Comparison of ENCODE assay signal across 13 mouse cellular contexts in genomic region chr17:67566216-67566615, GRCm38 (mm10).
DNase-seq lines count a peak whose midpoint lies in the region; ATAC-seq and TF ChIP-seq lines count a peak whose summit lies in the region.
"Had no signal": no experiment of that assay in that cellular context is flagged by ENCODE, and none has a peak within 500 bp of the region (broad histone marks: within the 10 kb centered on the region; RNA-seq: fewer than 3 reads in every experiment).

No protein-coding gene starts in this region.

- WGBS in heart, adult 2 months, result 45% methylated on average over 11 of the region's 11 CpGs
- WGBS in limb, embryonic 13.5 days, result 71% methylated on average over 11 of the region's 11 CpGs

- peaks cover 23% of the 10 kb centered on the region for H3K4me1 ChIP-seq in heart, adult 2 months (ENCODE audit: control insufficient read depth, insufficient read depth, low read length)
- H3K4me1 ChIP-seq in brown adipose tissue, adult 24 weeks (ENCODE audit: control insufficient read depth, insufficient read depth, insufficient read length, low read length), result peaks cover 29% of the 10 kb centered on the region
- 0 out of 2 replicates have a peak, but pooled peaks cover 11% of the 10 kb centered on the region for H3K4me1 ChIP-seq in limb, embryonic 13.5 days
- H3K4me1 ChIP-seq: stomach, embryonic 15.5 days had no signal

- no peak overlapping the region for H3K9ac ChIP-seq in heart, adult 2 months (ENCODE audit: low read depth, low read length)
- H3K9ac ChIP-seq in limb, embryonic 13.5 days, result no peak overlapping the region
- H3K9ac ChIP-seq: hindbrain, embryonic 14.5 days; stomach, embryonic 15.5 days had no signal

- 0 out of 2 replicates have a peak, but pooled peaks have one; percentile 49 for TF ChIP-seq EP300 in heart, adult 2 months (IDR thresholded peaks at IDR 0.05; ENCODE audit: insufficient read depth, low read depth, low read length)

- H3K27me3 ChIP-seq in heart, adult 2 months (ENCODE audit: control insufficient read depth, insufficient read depth, low read length), result no peaks in the 10 kb centered on the region
- no peaks in the 10 kb centered on the region for H3K27me3 ChIP-seq in limb, embryonic 13.5 days
- H3K27me3 ChIP-seq: CH12.LX; stomach, embryonic 15.5 days had no signal

- no peaks in the 10 kb centered on the region for H3K79me2 ChIP-seq in heart, adult 2 months (replicated peaks; ENCODE audit: control insufficient read depth, insufficient read depth, low read length)

- H3K4me3 ChIP-seq in heart, adult 2 months, result no peak overlapping the region
- no peak overlapping the region for H3K4me3 ChIP-seq in brown adipose tissue, adult 24 weeks (ENCODE audit: insufficient read depth, low read depth, low read length)
- no peak overlapping the region for H3K4me3 ChIP-seq in limb, embryonic 13.5 days
- H3K4me3 ChIP-seq: stomach, embryonic 15.5 days had no signal

- no peak for TF ChIP-seq POLR2A in heart, adult 2 months (IDR thresholded peaks at IDR 0.05; ENCODE audit: insufficient read depth, low read depth, low read length)

- intact Hi-C loops in heart, adult 2 months (cut with DNase I), result no loop called here
- intact Hi-C loops in heart, postnatal 14 days (cut with DNase I), result loop anchor here (5.0 kb wide), 1 partner anchor 54 kb away; no protein-coding TSS in a partner anchor

- H3K36me3 ChIP-seq in heart, adult 2 months (ENCODE audit: control insufficient read depth, insufficient read depth, low read length), result no peaks in the 10 kb centered on the region; the same call in none of the 2 replicates
- H3K36me3 ChIP-seq in limb, embryonic 13.5 days, result no peaks in the 10 kb centered on the region
- H3K36me3 ChIP-seq: stomach, embryonic 15.5 days had no signal

- peak overlapping the region; percentile 61 for H3K27ac ChIP-seq in heart, adult 2 months
- H3K27ac ChIP-seq in brown adipose tissue, adult 24 weeks (replicated peaks; ENCODE audit: low read depth, low read length), result peak overlapping the region; percentile 84
- H3K27ac ChIP-seq in limb, embryonic 13.5 days, result peak overlapping the region; percentile 59; the same call in 1 of the 2 replicates
- H3K27ac ChIP-seq: hindbrain, embryonic 14.5 days; stomach, embryonic 15.5 days had no signal

- no peak for TF ChIP-seq CTCF in heart, adult 2 months (IDR thresholded peaks at IDR 0.05)

- peak in 1 of 2 experiments; percentile 21 for DNase-seq in heart, adult 2 months
- DNase-seq in heart, postnatal 14 days, result no peak
- peak; percentile 21 for DNase-seq in kidney, adult 18-20 months
- no peak for DNase-seq in cerebellum, postnatal 14 days
- DNase-seq: cerebellum, adult 8-10 months; right cerebral cortex, postnatal 14 days had no signal

- no peak overlapping the region for H3K4me2 ChIP-seq in limb, embryonic 13.5 days (replicated peaks)
- H3K4me2 ChIP-seq: hindbrain, embryonic 14.5 days; stomach, embryonic 15.5 days had no signal

- H3K9me3 ChIP-seq in limb, embryonic 13.5 days, result no peaks in the 10 kb centered on the region
- H3K9me3 ChIP-seq: stomach, embryonic 15.5 days had no signal

- no peak for ATAC-seq in limb, embryonic 13.5 days (ENCODE audit: low FRiP score, low read depth)
- no peak for ATAC-seq in megakaryocyte, adult 5-6 weeks (ENCODE audit: poor library complexity, severe bottlenecking)
- ATAC-seq: Patski had no signal
